Mouse (Mus musculus): ENCODE measurements around the gene Nsmce4a. TPM values are rescaled to one million over a fixed set of nuclear protein-coding genes. Genes with fewer than 3 reads are reported as not detected.
"Not testable (repeated sequence)": the region's sequence is repeated elsewhere in the genome, so short reads cannot be mapped to it uniquely, and the experiment has no call there.

Nsmce4a gene
- polyA plus RNA-seq, 1 experiment from 2014 or later, result 163 TPM

GRCm38 (mm10) chr7:130552780-130553179, 20.1 kb downstream of the Nsmce4a start:
- no peaks in the 10 kb centered on the region for H3K36me3 ChIP-seq
- peaks cover 15% of the 10 kb centered on the region for H3K4me1 ChIP-seq
- no peak for ATAC-seq (ENCODE audit: low FRiP score, low read depth)
- H3K9ac ChIP-seq, result no peak overlapping the region
- H3K9me3 ChIP-seq, result no peaks in the 10 kb centered on the region
- 0 out of 2 replicates have a peak overlapping the region, but pooled peaks have one; percentile 11 for H3K27ac ChIP-seq
- H3K4me2 ChIP-seq (replicated peaks), result no peak overlapping the region
- no peaks in the 10 kb centered on the region for H3K27me3 ChIP-seq
- 53% methylated on average over 5 of the region's 5 CpGs for WGBS
- H3K4me3 ChIP-seq, result no peak overlapping the region

GRCm38 (mm10) chr7:130547635-130548175, 25.2 kb downstream of the Nsmce4a start:
- Histone ChIP-seq H3K36me3 (peaks cover 23% of the 10 kb centered on the region), H3K27me3 (no peaks in the 10 kb centered on the region), H3K27ac (no peak overlapping the region), H3K4me1 (peaks cover 19% of the 10 kb centered on the region), H3K9me3 (no peaks in the 10 kb centered on the region), H3K4me3 (no peak overlapping the region), H3K4me2 (replicated peaks) (peak overlapping the region; percentile 21; the same call in 1 of the 2 replicates), H3K9ac (no peak overlapping the region)
- no peak for ATAC-seq (ENCODE audit: low FRiP score, low read depth)
- WGBS, result 82% methylated on average over 12 of the region's 12 CpGs

GRCm38 (mm10) chr7:130546791-130547484, 26.0 kb downstream of the Nsmce4a start:
- Histone ChIP-seq H3K36me3 (peaks cover 31% of the 10 kb centered on the region), H3K27ac (peak overlapping the region; percentile 97), H3K4me3 (peak overlapping the region; percentile 67), H3K27me3 (no peaks in the 10 kb centered on the region), H3K9ac (peak overlapping the region; percentile 90), H3K4me1 (peaks cover 13% of the 10 kb centered on the region), H3K4me2 (replicated peaks) (peak overlapping the region; percentile 90), H3K9me3 (no peaks in the 10 kb centered on the region)
- peak; percentile 95 for ATAC-seq (ENCODE audit: low FRiP score, low read depth)
- under 1% methylated on average over 80 of the region's 84 CpGs for WGBS

GRCm38 (mm10) chr7:130546421-130546790, 26.5 kb downstream of the Nsmce4a start:
- no peak for ATAC-seq (ENCODE audit: low FRiP score, low read depth)
- WGBS, result 8% methylated on average over 7 of the region's 7 CpGs
- H3K4me3 ChIP-seq, result peak overlapping the region; percentile 67
- peak overlapping the region; percentile 97 for H3K27ac ChIP-seq
- H3K36me3 ChIP-seq, result peaks cover 36% of the 10 kb centered on the region
- peaks cover 13% of the 10 kb centered on the region for H3K4me1 ChIP-seq
- H3K9me3 ChIP-seq, result no peaks in the 10 kb centered on the region
- no peaks in the 10 kb centered on the region for H3K27me3 ChIP-seq
- peak overlapping the region; percentile 90 for H3K9ac ChIP-seq
- H3K4me2 ChIP-seq (replicated peaks), result peak overlapping the region; percentile 90

GRCm38 (mm10) chr7:130545893-130546292, 27.0 kb downstream of the Nsmce4a start:
- H3K4me1 ChIP-seq, result peaks cover 13% of the 10 kb centered on the region
- H3K4me3 ChIP-seq, result peak overlapping the region; percentile 67
- peak overlapping the region; percentile 97 for H3K27ac ChIP-seq
- 62% methylated on average over 3 of the region's 3 CpGs for WGBS
- no peaks in the 10 kb centered on the region for H3K9me3 ChIP-seq
- H3K27me3 ChIP-seq, result no peaks in the 10 kb centered on the region
- peaks cover 40% of the 10 kb centered on the region for H3K36me3 ChIP-seq
- H3K4me2 ChIP-seq (replicated peaks), result peak overlapping the region; percentile 90
- peak overlapping the region; percentile 90 for H3K9ac ChIP-seq
- no peak for ATAC-seq (ENCODE audit: low FRiP score, low read depth)

- no peaks in the 10 kb centered on the region for H3K9me3 ChIP-seq
- no peak for ATAC-seq (ENCODE audit: low FRiP score, low read depth)
- no peaks in the 10 kb centered on the region for H3K27me3 ChIP-seq
- H3K9ac ChIP-seq, result peak overlapping the region; percentile 90
- WGBS, result 89% methylated on average over 5 of the region's 5 CpGs
- H3K36me3 ChIP-seq, result peaks cover 43% of the 10 kb centered on the region
- H3K4me2 ChIP-seq (replicated peaks), result peak overlapping the region; percentile 90
- H3K4me1 ChIP-seq, result peaks cover 13% of the 10 kb centered on the region
- H3K27ac ChIP-seq, result no peak overlapping the region
- peak overlapping the region; percentile 67 for H3K4me3 ChIP-seq
Measured at GRCm38 (mm10) chr7:130545401-130545800, 27.5 kb downstream of the Nsmce4a start.

GRCm38 (mm10) chr7:130543181-130543580, 29.7 kb downstream of the Nsmce4a start:
- WGBS, result 98% methylated on average over 4 of the region's 4 CpGs
- H3K27me3 ChIP-seq, result no peaks in the 10 kb centered on the region
- ATAC-seq (ENCODE audit: low FRiP score, low read depth), result no peak
- H3K27ac ChIP-seq, result no peak overlapping the region
- H3K9ac ChIP-seq, result no peak overlapping the region
- H3K9me3 ChIP-seq, result no peaks in the 10 kb centered on the region
- H3K4me2 ChIP-seq (replicated peaks), result no peak overlapping the region
- H3K4me3 ChIP-seq, result no peak overlapping the region
- H3K4me1 ChIP-seq, result peaks cover 13% of the 10 kb centered on the region
- H3K36me3 ChIP-seq, result peaks cover 65% of the 10 kb centered on the region

- no peak overlapping the region for H3K4me2 ChIP-seq (replicated peaks)
- H3K9ac ChIP-seq, result no peak overlapping the region
- H3K36me3 ChIP-seq, result peaks cover 94% of the 10 kb centered on the region
- 88% methylated on average over 7 of the region's 7 CpGs for WGBS
- no peak for ATAC-seq (ENCODE audit: low FRiP score, low read depth)
- no peak overlapping the region for H3K4me3 ChIP-seq
- 0 out of 2 replicates have a peak, but pooled peaks cover under 1% of the 10 kb centered on the region for H3K4me1 ChIP-seq
- H3K27ac ChIP-seq, result no peak overlapping the region
- no peaks in the 10 kb centered on the region for H3K9me3 ChIP-seq
- no peaks in the 10 kb centered on the region for H3K27me3 ChIP-seq
Measured at GRCm38 (mm10) chr7:130540176-130540575, 32.7 kb downstream of the Nsmce4a start.

GRCm38 (mm10) chr7:130537068-130537467, 35.9 kb downstream of the Nsmce4a start:
- Histone ChIP-seq H3K9me3 (no peaks in the 10 kb centered on the region), H3K27me3 (no peaks in the 10 kb centered on the region), H3K9ac (no peak overlapping the region), H3K4me2 (replicated peaks) (no peak overlapping the region), H3K27ac (no peak overlapping the region), H3K36me3 (peaks cover 89% of the 10 kb centered on the region), H3K4me1 (no peaks in the 10 kb centered on the region), H3K4me3 (no peak overlapping the region)
- 93% methylated on average over 4 of the region's 4 CpGs for WGBS
- no peak for ATAC-seq (ENCODE audit: low FRiP score, low read depth)

GRCm38 (mm10) chr7:130535174-130535573, 37.7 kb downstream of the Nsmce4a start:
- 88% methylated on average over 4 of the region's 4 CpGs for WGBS
- Histone ChIP-seq H3K36me3 (peaks cover 88% of the 10 kb centered on the region), H3K4me2 (replicated peaks) (no peak overlapping the region), H3K4me3 (no peak overlapping the region), H3K27ac (no peak overlapping the region), H3K9ac (no peak overlapping the region), H3K27me3 (no peaks in the 10 kb centered on the region), H3K9me3 (no peaks in the 10 kb centered on the region), H3K4me1 (no peaks in the 10 kb centered on the region)
- no peak for ATAC-seq (ENCODE audit: low FRiP score, low read depth)

GRCm38 (mm10) chr7:130533316-130534260, 39.3 kb downstream of the Nsmce4a start:
- Histone ChIP-seq H3K4me2 (replicated peaks) (no peak overlapping the region), H3K9me3 (no peaks in the 10 kb centered on the region), H3K27me3 (no peaks in the 10 kb centered on the region), H3K27ac (no peak overlapping the region), H3K9ac (no peak overlapping the region), H3K4me1 (no peaks in the 10 kb centered on the region), H3K36me3 (peaks cover 84% of the 10 kb centered on the region), H3K4me3 (no peak overlapping the region)
- WGBS, result 49% methylated on average over 25 of the region's 25 CpGs
- peak; percentile 66; the same call in 1 of the 2 replicates for ATAC-seq (ENCODE audit: low FRiP score, low read depth)

GRCm38 (mm10) chr7:130531138-130531537, 41.8 kb downstream of the Nsmce4a start:
- H3K36me3 ChIP-seq, result peaks cover 60% of the 10 kb centered on the region
- H3K27ac ChIP-seq; H3K4me2 ChIP-seq (replicated peaks); H3K9me3 ChIP-seq; ATAC-seq (ENCODE audit: low FRiP score, low read depth); H3K27me3 ChIP-seq; H3K9ac ChIP-seq; H3K4me3 ChIP-seq: not testable (repeated sequence)
- peaks cover 13% of the 10 kb centered on the region for H3K4me1 ChIP-seq
- WGBS, result 87% methylated on average over 15 of the region's 15 CpGs
